Mouse (Mus musculus): ENCODE measurements around the gene Cfap221. TPM values are rescaled to one million over a fixed set of nuclear protein-coding genes. Genes with fewer than 3 reads are reported as not detected.

The Cfap221 gene
- total RNA-seq, 1 experiment = not detected

DNA sequence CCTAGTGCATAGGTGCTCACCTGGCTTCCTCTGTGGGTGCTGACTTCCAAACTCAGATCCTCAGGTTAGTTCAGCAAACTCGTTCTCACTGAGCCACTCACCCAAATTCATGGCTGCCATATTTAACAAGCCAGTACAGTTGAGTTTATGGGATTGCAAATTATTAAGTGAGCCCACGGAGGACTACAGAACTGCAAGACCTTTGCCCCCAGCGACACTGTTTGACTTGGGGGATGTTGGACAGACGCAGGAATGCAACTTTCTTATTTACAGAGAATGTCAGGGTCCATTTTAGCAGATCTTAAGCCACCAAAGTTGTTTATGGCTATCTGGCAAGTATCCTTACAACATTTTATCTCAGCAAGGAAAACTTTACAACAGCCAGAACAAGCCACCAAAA is 21.9 kb downstream of the Cfap221 start:
- H3K4me1 ChIP-seq (ENCODE audit: control insufficient read depth in 2 of 2, insufficient read depth in 2 of 2, low read length in 2 of 2, poor library complexity in 1 of 2) = no peaks in the 10 kb centered on the region
- no peak overlapping the region for H3K9ac ChIP-seq (ENCODE audit: insufficient read depth, low read depth, low read length, poor library complexity, severe bottlenecking)
- H3K27ac ChIP-seq (ENCODE audit: insufficient read depth, low read depth, low read length, poor library complexity, severe bottlenecking) = no peak overlapping the region
- TF ChIP-seq CHD2 (IDR thresholded peaks at IDR 0.05; ENCODE audit: low read depth, low read length) = no peak
- TF ChIP-seq ZC3H11A (IDR thresholded peaks at IDR 0.05; ENCODE audit: borderline replicate concordance, low read depth, low read length) = no peak
- no peak for TF ChIP-seq HCFC1 (IDR thresholded peaks at IDR 0.05; ENCODE audit: borderline replicate concordance, insufficient read depth, low read length)
- no peaks in the 10 kb centered on the region for H3K36me3 ChIP-seq (ENCODE audit: control insufficient read depth, insufficient read depth, low read length, poor library complexity, severe bottlenecking)
- no peak overlapping the region for H3K4me3 ChIP-seq (ENCODE audit: insufficient read depth in 1 of 2, low read depth in 1 of 2, low read length in 2 of 2, poor library complexity in 1 of 2, severe bottlenecking in 1 of 2)
- in situ Hi-C loops (cut with MboI; ENCODE audit: low sequenced_read_pairs in 2 of 2, unreplicated experiment in 2 of 2) = no loop called here
- no peaks in the 10 kb centered on the region for H3K9me3 ChIP-seq (ENCODE audit: control insufficient read depth, insufficient read depth, low read depth, low read length)
- DNase-seq (ENCODE audit: low read depth, low spot score) = no peak

GRCm38 (mm10) chr1:119973117-119973516 is 23.9 kb downstream of the Cfap221 start:
- no peak overlapping the region for H3K4me3 ChIP-seq (ENCODE audit: insufficient read depth in 1 of 2, low read depth in 1 of 2, low read length in 2 of 2, poor library complexity in 1 of 2, severe bottlenecking in 1 of 2)
- no peaks in the 10 kb centered on the region for H3K9me3 ChIP-seq (ENCODE audit: control insufficient read depth, insufficient read depth, low read depth, low read length)
- no peak overlapping the region for H3K9ac ChIP-seq (ENCODE audit: insufficient read depth, low read depth, low read length, poor library complexity, severe bottlenecking)
- DNase-seq (ENCODE audit: low read depth, low spot score) = no peak
- H3K36me3 ChIP-seq (ENCODE audit: control insufficient read depth, insufficient read depth, low read length, poor library complexity, severe bottlenecking) = no peaks in the 10 kb centered on the region
- no peaks in the 10 kb centered on the region for H3K4me1 ChIP-seq (ENCODE audit: control insufficient read depth in 2 of 2, insufficient read depth in 2 of 2, low read length in 2 of 2, poor library complexity in 1 of 2)
- H3K27ac ChIP-seq (ENCODE audit: insufficient read depth, low read depth, low read length, poor library complexity, severe bottlenecking) = no peak overlapping the region
- TF ChIP-seq CHD2 (IDR thresholded peaks at IDR 0.05; ENCODE audit: low read depth, low read length) (no peak), MAFK (IDR thresholded peaks at IDR 0.05; ENCODE audit: insufficient read depth, low read depth, low read length) (no peak), HCFC1 (IDR thresholded peaks at IDR 0.05; ENCODE audit: borderline replicate concordance, insufficient read depth, low read length) (no peak), ZNF384 (IDR thresholded peaks at IDR 0.05; ENCODE audit: low read depth, low read length) (no peak), ZC3H11A (IDR thresholded peaks at IDR 0.05; ENCODE audit: borderline replicate concordance, low read depth, low read length) (no peak)
- in situ Hi-C loops (cut with MboI; ENCODE audit: low sequenced_read_pairs in 2 of 2, unreplicated experiment in 2 of 2) = no loop called here

GRCm38 (mm10) chr1:119965804-119966514 is 31.1 kb downstream of the Cfap221 start:
- H3K36me3 ChIP-seq (ENCODE audit: control insufficient read depth, insufficient read depth, low read length, poor library complexity, severe bottlenecking) = no peaks in the 10 kb centered on the region
- TF ChIP-seq CHD2 (IDR thresholded peaks at IDR 0.05; ENCODE audit: low read depth, low read length) (no peak), ZNF384 (IDR thresholded peaks at IDR 0.05; ENCODE audit: low read depth, low read length) (no peak), MAFK (IDR thresholded peaks at IDR 0.05; ENCODE audit: insufficient read depth, low read depth, low read length) (no peak), ZC3H11A (IDR thresholded peaks at IDR 0.05; ENCODE audit: borderline replicate concordance, low read depth, low read length) (no peak), HCFC1 (IDR thresholded peaks at IDR 0.05; ENCODE audit: borderline replicate concordance, insufficient read depth, low read length) (no peak)
- no peaks in the 10 kb centered on the region for H3K9me3 ChIP-seq (ENCODE audit: control insufficient read depth, insufficient read depth, low read depth, low read length)
- in situ Hi-C loops (cut with MboI; ENCODE audit: low sequenced_read_pairs in 2 of 2, unreplicated experiment in 2 of 2) = no loop called here
- H3K4me3 ChIP-seq (ENCODE audit: insufficient read depth in 1 of 2, low read depth in 1 of 2, low read length in 2 of 2, poor library complexity in 1 of 2, severe bottlenecking in 1 of 2) = no peak overlapping the region
- no peak overlapping the region for H3K27ac ChIP-seq (ENCODE audit: insufficient read depth, low read depth, low read length, poor library complexity, severe bottlenecking)
- no peaks in the 10 kb centered on the region for H3K4me1 ChIP-seq (ENCODE audit: control insufficient read depth in 2 of 2, insufficient read depth in 2 of 2, low read length in 2 of 2, poor library complexity in 1 of 2)
- DNase-seq (ENCODE audit: low read depth, low spot score) = no peak
- no peak overlapping the region for H3K9ac ChIP-seq (ENCODE audit: insufficient read depth, low read depth, low read length, poor library complexity, severe bottlenecking)

GRCm38 (mm10) chr1:119959920-119960319 is 37.1 kb downstream of the Cfap221 start:
- in situ Hi-C loops (cut with MboI; ENCODE audit: low sequenced_read_pairs in 2 of 2, unreplicated experiment in 2 of 2) = no loop called here
- no peak overlapping the region for H3K9ac ChIP-seq (ENCODE audit: insufficient read depth, low read depth, low read length, poor library complexity, severe bottlenecking)
- DNase-seq (ENCODE audit: low read depth, low spot score) = no peak
- TF ChIP-seq HCFC1 (IDR thresholded peaks at IDR 0.05; ENCODE audit: borderline replicate concordance, insufficient read depth, low read length) (no peak), ZC3H11A (IDR thresholded peaks at IDR 0.05; ENCODE audit: borderline replicate concordance, low read depth, low read length) (no peak), MAFK (IDR thresholded peaks at IDR 0.05; ENCODE audit: insufficient read depth, low read depth, low read length) (no peak), CHD2 (IDR thresholded peaks at IDR 0.05; ENCODE audit: low read depth, low read length) (no peak), ZNF384 (IDR thresholded peaks at IDR 0.05; ENCODE audit: low read depth, low read length) (no peak)
- no peak overlapping the region for H3K4me3 ChIP-seq (ENCODE audit: insufficient read depth in 1 of 2, low read depth in 1 of 2, low read length in 2 of 2, poor library complexity in 1 of 2, severe bottlenecking in 1 of 2)
- H3K36me3 ChIP-seq (ENCODE audit: control insufficient read depth, insufficient read depth, low read length, poor library complexity, severe bottlenecking) = no peaks in the 10 kb centered on the region
- no peaks in the 10 kb centered on the region for H3K4me1 ChIP-seq (ENCODE audit: control insufficient read depth in 2 of 2, insufficient read depth in 2 of 2, low read length in 2 of 2, poor library complexity in 1 of 2)
- no peaks in the 10 kb centered on the region for H3K9me3 ChIP-seq (ENCODE audit: control insufficient read depth, insufficient read depth, low read depth, low read length)
- H3K27ac ChIP-seq (ENCODE audit: insufficient read depth, low read depth, low read length, poor library complexity, severe bottlenecking) = no peak overlapping the region
